Mouse (Mus musculus): ENCODE measurements around the gene 2310079G19Rik.

The 2310079G19Rik gene

GRCm38 (mm10) chr16:88627566-88627965 lies at the start of gene 2310079G19Rik:
Gene 2310079G19Rik (minus strand): TSS chr16:88627666.
- DNase-seq (ENCODE audit: low spot score) = no peak

DNA sequence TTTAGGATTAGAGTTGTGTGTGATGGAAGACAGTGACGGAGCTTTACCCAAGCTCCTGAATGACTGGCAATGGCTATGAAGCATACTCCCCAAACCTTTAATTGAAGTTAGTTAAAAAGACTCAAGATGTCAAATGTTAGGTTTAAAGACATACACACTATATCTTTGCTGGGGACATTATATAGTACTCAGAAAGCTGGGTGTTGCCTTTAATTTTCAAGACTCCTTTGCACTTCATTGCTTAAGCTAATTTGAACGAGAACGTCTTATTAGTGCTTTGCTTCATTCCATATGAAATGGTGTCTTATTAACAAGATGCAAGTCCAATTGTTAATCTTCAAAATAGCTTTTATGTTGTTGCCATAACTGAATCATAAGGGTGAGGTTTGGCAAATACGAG lies 44.1 kb upstream of the 2310079G19Rik start, which contains the start of gene Krtap27-1:
TSS of gene Krtap27-1 (minus strand) at position 101 of the 400 bp plus-strand sequence.
- no peak for DNase-seq (ENCODE audit: low spot score)

DNA sequence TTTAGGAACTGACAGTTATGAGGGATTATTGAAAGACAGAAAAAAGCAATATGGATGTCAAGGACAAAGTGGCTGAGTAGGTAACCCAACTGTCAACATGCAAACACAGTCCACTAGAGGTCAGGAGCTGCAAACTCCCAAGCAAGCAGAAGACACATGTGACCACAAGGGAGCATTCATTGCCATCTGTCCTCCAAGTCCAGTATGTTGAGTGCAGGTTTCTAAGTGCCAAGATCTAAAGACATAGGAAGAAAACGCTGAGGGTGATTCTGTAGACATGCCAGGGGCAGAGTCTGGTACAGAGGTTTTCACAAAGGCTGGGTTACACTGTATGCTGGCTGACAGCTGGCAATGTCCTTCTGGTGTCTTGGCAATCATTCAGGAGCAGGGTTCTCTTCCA lies 30.0 kb upstream of the 2310079G19Rik start:
- no peak for DNase-seq (ENCODE audit: low spot score)

- no peak for DNase-seq (ENCODE audit: low spot score)
Measured at GRCm38 (mm10) chr16:88651952-88652351, 24.5 kb upstream of the 2310079G19Rik start.

- DNase-seq (ENCODE audit: low spot score) = no peak
Measured at GRCm38 (mm10) chr16:88651082-88651481, 23.6 kb upstream of the 2310079G19Rik start.

DNA sequence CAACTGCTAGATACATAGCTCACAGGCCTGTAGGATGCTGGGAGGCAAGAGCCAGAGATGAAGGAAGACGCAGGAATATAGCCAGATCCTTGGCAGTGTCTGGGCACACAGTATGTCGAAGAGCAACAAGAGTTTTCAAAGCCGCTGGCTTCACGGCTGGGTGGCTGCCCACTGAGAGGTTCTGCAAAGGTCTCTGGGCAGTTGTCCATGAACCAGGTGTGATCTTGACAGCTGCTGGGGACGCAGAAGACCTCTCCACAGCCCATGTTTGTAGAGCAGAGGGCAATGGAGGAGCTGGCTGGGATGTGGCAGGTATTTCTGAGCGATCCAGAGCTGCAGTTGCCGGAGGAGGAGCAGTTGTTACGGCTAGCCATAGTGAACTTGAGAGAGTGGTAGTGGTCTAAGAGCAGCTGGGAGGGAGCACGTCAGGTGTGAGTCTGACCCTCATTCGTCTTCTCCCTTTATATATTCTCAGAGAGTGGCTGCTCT lies 19.9 kb upstream of the 2310079G19Rik start, which contains the start of gene Krtap26-1:
TSS of gene Krtap26-1 (minus strand) at position 439 of the 489 bp plus-strand sequence.
- DNase-seq (ENCODE audit: low spot score) = no peak

GRCm38 (mm10) chr16:88646366-88647111 lies 19.1 kb upstream of the 2310079G19Rik start:
- DNase-seq (ENCODE audit: low spot score) = no peak

GRCm38 (mm10) chr16:88640053-88640452 lies 12.6 kb upstream of the 2310079G19Rik start:
- DNase-seq (ENCODE audit: low spot score) = no peak

GRCm38 (mm10) chr16:88635142-88635541 lies 7.7 kb upstream of the 2310079G19Rik start:
- no peak for DNase-seq (ENCODE audit: low spot score)

DNA sequence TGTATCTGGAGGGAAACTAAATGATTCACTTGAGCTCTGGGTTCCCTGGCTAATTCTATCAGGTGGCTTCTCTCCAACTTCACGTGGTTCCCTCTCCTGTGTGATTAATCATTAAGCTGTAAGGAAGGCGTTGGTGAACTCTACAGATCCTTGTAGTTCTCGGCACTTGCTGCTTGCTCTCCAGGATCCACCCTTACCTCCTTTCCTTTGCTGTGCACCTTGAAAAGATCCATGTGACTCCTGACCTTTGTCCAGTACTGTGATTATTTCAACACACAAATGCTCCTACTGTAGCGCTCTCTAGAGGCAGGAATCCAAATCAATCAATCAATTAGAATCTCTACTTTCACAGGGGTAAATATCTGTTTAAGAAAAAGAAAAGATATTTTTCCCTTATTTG lies 4.0 kb upstream of the 2310079G19Rik start:
- DNase-seq (ENCODE audit: low spot score) = no peak

GRCm38 (mm10) chr16:88612712-88613111 lies 14.8 kb downstream of the 2310079G19Rik start:
- no peak for DNase-seq (ENCODE audit: low spot score)

DNA sequence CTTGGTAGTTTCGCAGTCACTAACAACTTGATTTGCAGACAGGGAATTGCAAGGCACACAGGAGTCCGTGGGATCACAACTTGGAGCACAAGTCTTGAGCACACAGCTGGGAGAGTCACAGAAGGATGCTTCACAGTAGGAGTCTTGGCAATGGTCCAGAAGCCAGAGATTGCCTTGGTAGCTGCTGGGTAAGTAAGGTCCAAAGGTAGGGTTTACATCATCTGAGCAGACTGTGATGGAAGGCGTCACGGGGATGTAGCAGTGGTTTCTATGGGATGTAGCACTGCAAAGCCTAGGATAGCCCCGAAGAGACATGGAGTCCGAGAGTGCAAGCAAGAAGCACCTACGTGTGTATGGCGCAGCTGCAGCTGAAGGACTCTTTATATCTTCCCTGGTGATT lies 15.5 kb downstream of the 2310079G19Rik start, which contains the start of gene Krtap24-1:
TSS of gene Krtap24-1 (minus strand) at position 358 of the 400 bp plus-strand sequence.
- no peak for DNase-seq (ENCODE audit: low spot score)

- no peak for DNase-seq (ENCODE audit: low spot score)
Measured at GRCm38 (mm10) chr16:88604570-88604969, 22.9 kb downstream of the 2310079G19Rik start.

- DNase-seq (ENCODE audit: low spot score) = no peak
Measured at GRCm38 (mm10) chr16:88602464-88602863, 25.0 kb downstream of the 2310079G19Rik start.

DNA sequence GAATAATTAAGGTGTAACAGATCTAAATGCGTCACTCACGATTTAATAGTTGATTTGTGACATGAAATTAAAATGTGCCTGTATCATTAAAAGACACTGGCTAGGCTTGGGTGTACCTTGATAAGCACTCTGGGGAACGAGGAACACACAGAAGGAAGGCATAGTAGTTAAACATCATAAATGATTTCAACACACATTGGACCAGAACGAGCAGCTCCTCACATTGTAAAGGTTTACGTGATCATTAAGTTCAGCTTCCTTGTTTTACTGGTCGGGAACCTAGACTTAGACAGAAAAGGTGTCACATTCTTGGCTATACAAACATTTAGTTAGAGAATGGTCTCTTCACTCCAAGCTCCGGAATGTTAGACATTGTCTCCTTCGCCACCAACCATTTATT lies 27.2 kb downstream of the 2310079G19Rik start:
- DNase-seq (ENCODE audit: low spot score) = no peak

DNA sequence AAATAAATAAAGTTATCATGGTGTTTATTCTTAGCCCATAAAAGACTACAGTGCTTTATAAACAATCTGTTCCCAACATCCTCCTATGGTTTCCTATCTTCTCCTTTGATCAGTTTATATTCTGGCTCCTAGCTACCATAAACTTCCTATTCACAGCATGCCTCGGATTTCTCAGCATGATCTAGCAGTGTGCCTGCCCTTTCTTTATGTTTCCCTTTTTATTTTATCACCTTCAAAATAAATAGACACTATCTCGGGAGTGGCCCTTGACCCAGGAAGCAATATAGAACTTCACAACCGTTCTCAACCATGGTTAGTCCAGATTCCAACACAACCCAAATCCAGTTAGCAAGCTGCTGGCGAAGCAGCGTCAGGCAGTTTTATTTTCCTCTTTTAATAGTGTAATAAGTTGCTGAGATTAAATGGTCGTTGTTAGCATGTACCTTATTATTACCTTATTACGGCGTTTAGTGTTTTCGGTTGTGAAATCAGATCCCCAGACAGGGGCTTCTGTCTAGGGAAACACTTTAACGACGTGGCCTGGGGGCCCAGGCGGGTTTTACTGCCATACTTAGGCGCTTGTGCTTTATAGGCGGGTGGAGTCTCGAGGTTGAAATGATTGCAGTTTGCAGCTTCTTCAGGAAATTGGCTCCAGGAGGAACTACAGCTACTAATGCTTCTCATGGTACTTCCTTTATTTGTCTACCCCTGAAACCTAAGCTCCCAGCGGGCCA lies 27.8 kb downstream of the 2310079G19Rik start:
- DNase-seq (ENCODE audit: low spot score) = no peak

DNA sequence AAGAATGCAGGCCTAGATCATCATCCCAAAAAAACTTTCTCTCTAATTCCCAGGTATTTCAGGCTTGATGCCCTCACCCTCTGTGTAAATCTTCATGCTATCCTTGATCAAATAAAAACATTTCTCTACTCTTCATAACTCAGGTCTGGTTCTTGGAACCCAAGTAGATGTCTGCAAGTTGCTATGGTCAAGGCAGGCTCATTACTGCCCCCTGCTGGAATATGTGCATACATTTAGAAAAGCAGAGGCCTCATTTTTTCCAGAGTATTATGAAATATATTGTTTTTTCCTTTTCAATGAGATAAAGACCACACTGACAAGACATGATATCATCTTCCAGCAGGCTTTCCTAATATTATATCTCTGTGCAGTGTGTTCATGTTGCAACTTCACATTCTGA lies 34.7 kb downstream of the 2310079G19Rik start:
- no peak for DNase-seq (ENCODE audit: low spot score)

- DNase-seq (ENCODE audit: low spot score) = no peak
Measured at GRCm38 (mm10) chr16:88583338-88583737, 44.1 kb downstream of the 2310079G19Rik start.
